Mouse (Mus musculus): ENCODE measurements around the gene Calr4.

The Calr4 gene

GRCm38 (mm10) chr4:109279689-109280458, 45.6 kb downstream of the Calr4 start, which contains the start of gene Eps15:
TSS of gene Eps15 (plus strand) at chr4:109280268.
- peak; percentile 83 for DNase-seq (ENCODE audit: low read depth, low spot score)

- peak; percentile 5 for DNase-seq (ENCODE audit: low read depth, low spot score)
Measured at GRCm38 (mm10) chr4:109280459-109281160, 46.3 kb downstream of the Calr4 start.

GRCm38 (mm10) chr4:109281161-109281560, 46.9 kb downstream of the Calr4 start:
- DNase-seq (ENCODE audit: low read depth, low spot score): no peak

- DNase-seq (ENCODE audit: low read depth, low spot score): no peak
Measured at GRCm38 (mm10) chr4:109281946-109282345, 47.7 kb downstream of the Calr4 start.

GRCm38 (mm10) chr4:109294629-109295028, 60.3 kb downstream of the Calr4 start:
- DNase-seq (ENCODE audit: low read depth, low spot score): no peak

GRCm38 (mm10) chr4:109296510-109296909, 62.2 kb downstream of the Calr4 start:
- no peak for DNase-seq (ENCODE audit: low read depth, low spot score)

- DNase-seq (ENCODE audit: low read depth, low spot score): no peak
Measured at GRCm38 (mm10) chr4:109299136-109299535, 64.9 kb downstream of the Calr4 start.
